Mouse (Mus musculus): Measurements from ENCODE around the gene Prelp.
"Not testable (repeated sequence)": the region's sequence is repeated elsewhere in the genome, so short reads cannot be mapped to it uniquely, and the experiment has no call there.

Prelp gene

DNA sequence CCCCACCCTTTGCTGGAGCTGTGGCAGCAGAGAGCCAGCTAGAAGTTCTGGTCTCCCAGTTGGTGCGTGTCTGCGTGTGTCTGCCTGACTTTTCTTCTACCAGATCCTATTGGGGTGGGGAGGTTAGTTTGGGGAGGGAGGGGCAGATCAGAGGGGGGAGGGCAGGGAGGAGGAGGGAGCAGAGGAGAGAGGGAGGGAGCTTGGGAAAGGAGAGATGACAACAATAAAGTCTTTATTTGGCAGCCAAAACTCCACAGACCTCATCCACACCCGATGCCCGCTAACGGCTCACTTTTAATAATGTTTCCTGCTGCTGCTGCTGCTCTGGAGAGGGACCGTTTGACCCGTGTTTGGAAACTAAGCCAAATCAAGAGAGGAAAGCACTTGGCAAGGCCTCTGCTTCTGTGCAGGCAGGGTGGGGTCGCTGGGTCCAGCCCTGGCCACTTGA lies at the start of gene Prelp:
Prelp (minus strand) TSS at position 111 of the 448 bp plus-strand sequence.
- peak; percentile 42 for DNase-seq

DNA sequence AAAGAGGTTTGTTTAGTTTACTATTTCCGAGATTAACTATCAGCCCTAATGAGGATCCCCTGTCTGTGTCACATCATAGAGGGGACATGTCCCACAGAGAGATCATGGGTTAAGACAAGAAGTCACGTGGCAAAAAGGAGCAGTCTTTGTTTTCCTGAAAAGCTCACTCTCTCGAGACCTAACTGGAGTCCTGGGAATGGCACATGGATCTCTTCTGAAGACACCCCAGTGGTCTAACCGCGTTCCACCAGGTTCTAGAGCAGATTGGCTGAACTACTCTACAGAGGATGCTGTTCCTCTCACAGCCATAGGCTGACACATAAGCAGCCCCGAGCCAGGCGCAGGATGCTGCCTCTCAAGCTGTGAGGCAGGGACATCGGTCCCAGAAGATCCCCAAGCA lies 48.2 kb upstream of the Prelp start:
- DNase-seq = no peak

DNA sequence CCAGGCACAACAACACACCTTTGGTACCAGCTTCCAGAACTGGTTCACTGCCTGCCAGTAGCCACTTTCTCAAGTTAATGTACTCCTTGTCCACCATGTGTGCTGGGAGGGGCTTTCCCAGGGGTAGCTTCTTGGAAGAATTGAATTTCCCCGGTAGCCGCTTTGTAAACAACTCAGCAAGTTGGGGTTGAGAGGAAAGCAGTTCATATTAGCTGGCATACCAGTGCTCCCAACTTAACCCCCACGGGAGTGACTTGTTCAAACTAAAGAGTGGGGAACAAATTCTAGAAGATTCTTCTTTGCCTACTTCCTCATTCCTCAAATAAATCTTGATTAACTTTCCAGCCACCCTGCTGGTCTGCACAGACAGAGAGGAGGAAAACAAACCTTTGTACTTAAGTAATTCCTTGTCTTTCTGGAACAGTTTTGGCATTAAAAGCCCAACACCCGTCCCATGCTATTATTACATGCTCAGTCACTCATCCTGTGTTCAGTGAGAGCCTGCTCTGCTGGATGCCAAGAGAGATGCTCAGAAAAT lies 47.6 kb upstream of the Prelp start:
- no peak for DNase-seq

DNA sequence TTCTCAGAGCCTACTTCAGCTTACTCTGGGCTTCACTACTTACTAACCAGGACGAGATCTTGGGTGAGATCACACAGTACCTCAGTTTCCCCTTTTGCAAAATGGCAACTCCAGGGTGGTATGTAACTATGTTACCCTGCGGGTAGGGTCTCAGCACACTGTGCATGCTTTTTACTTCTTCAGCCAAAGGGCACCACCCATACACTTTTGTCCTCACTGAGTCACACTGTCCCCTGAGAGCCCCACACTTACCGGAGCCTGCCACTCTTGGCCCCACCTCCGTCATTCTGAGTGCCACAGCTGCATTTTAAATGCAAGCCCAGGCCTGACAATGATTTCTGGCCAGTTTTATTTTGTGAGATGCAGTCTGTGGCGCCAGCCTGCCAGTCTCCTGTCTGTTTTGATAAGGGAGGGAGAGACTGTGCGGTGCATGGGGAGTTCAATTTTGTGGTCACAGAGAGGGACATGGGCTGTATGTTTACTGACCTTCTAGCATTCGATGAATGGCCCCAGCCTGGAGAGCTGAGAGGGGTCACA lies 46.3 kb upstream of the Prelp start:
- DNase-seq = no peak

DNA sequence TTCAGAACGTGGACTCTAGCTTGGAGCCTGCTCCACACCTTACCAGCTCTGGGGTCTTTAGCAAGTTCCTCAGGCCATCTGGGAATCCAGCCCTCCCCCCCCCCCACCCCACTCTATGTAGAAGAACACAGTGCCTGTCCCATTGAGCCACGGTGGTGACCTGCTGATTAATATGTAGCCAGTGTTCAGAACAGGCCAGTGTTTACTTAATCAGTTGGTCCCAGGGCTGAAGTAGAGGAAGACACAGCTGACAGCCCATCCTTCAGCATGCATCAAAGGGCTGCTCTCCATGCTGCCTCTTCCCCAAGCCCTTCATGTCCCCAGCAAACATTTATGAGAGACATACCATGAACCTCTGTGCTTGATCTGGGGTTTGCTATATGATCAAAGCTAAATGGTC lies 44.8 kb upstream of the Prelp start:
- DNase-seq = peak; percentile 6

DNA sequence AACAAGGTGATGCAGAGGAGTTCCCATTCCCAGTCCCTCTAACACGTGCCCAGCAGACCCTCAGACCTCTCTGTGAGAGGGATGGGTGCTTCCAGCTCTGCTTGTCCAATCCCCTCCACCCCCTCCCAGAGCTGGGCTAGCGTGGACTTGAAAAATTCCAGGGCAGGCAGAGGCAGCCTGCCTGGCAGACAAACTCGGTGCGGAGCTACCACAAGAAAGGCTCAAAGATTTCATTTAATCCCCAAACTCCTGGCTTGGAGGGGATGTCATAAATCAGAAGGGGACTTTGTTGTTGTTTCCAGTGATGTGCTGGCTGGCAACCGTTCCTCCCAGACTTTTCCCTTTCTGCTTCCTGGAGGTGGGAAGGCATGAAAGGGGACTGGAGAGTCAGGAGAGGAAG lies 44.1 kb upstream of the Prelp start:
- peak; percentile 23 for DNase-seq

DNA sequence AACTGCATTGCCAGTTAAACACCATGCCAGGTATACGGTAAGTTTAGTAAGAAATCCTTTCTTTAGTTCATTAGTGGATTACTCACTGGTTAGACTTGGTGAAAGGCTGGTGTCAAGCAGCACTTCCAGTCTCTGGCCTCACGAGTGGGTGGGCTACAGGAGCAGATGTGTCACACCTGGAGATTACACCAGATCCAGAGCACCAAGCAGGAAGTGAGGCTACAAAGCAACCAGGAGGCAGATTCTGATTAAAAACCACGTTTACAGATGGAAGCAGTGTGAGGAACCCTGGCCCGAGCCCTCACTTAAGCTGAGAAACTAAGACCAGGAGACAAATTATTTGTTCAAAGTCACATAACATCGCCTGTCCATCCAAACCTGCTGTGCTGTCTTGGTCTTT lies 43.5 kb upstream of the Prelp start:
- no peak for DNase-seq

DNA sequence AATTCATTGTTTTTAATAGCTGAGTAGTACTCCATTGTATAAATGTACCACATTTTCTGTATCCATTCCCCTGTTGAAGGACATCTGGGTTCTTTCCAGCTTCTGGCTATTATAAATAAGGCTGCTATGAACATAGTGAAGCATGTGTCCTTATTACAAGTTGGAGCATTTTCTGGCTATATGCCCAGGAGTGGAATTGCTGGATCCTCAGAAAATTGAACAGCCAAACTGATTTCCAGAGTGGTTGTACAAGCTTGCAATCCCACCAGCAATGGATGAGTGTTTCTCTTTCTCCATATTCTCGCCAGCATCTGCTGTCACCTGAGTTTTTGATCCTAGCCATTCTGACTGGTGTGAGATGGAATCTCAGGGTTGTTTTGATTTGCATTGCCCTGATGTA lies 42.4 kb upstream of the Prelp start:
- DNase-seq = not testable (repeated sequence)

DNA sequence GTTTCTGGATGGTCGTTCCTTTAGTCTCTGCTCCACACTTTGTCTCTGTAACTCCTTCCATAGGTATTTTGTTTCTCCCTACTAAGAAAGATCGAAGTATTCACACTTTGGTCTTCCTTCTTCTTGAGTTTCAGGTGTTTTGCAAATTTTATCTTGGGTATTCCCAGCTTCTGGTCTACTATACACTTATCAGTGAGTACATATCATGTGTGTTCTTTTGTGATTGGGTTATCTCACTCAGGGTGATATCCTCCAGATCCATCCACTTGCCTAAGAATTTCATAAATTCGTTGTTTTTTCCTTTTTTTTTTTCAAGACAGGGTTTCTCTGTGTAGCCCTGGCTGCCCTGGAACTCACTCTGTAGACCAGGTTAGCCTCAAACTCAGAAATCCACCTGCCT lies 41.9 kb upstream of the Prelp start:
- not testable (repeated sequence) for DNase-seq

DNA sequence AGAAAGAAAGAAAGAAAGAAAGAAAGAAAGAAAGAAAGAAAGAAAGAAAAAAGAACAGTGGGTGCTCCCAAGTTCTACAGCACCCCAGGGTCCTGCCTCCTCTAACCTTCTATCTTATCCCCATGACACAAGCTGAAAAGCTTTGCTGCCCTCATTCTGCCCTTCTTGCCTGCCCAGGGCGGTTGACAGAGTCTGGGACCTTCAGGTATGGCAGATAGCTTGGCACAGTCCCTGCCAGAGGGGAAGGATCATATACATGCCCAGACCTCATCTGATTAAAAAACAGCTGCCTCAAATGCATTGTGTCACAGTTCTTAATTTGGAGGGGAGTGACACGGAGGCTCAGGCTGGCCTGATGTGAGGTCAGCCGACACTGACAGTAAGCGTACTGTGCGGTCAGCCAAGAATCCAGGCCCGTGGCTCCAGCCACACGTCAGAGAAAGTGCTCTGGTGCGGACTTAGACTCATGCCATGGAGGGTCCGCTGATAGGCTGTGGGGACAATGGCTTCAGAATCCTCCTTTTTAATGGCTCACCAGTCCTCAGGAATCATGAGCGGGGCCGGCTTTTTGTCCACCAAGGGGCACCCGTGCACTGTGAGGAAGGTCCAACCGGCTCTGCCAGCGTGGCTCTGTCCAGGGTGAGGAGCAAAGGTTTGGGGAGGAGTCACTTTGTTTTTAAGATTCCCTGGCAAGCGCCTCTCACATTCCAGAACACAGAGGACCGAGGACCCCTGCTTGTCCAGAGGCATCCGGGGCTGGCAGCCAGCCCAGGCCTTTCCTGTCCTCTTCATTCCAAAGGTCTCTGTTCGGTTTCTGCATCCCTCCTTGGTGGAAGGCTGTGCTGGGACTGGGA lies 40.3 kb upstream of the Prelp start:
- DNase-seq = peak; percentile 87

DNA sequence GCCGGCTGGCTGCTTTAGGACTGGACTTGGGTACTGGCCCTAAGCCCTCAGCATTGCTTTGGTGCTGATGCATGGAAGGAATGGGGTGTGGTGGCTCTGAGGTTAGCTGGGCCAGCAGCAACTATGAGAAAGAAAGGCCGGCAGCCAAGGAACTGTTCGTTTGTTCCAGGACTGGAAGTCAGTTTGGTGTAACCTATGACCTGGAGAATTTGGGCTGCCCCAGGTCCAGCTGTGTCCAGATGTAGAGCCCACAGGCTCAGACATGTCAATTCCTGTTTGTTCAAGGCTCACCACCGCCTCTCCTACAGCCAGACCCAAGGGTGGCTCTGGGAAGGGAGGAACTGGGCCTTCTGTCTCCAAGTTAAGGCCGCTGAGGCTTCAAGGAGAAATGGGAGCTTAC lies 38.3 kb upstream of the Prelp start:
- DNase-seq = peak; percentile 38

DNA sequence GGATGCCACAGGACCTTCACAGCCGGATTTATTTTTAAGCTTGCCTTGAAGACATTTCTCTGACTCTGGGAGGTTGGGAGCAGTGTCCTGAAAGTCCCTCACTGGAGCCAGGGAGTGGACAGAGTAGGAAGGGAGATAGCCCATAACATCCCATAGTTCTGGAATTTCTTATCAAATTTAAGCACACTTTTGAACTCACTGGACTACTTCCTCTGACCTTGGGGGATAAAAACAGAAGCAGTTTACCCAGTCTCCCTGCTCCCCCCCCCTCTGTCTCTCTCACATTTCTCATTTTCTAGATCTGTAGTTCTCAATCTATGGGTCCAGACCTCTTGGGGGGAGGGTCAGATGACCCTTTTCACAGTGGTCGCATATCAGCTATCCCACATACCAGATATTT lies 32.8 kb upstream of the Prelp start:
- DNase-seq = no peak

DNA sequence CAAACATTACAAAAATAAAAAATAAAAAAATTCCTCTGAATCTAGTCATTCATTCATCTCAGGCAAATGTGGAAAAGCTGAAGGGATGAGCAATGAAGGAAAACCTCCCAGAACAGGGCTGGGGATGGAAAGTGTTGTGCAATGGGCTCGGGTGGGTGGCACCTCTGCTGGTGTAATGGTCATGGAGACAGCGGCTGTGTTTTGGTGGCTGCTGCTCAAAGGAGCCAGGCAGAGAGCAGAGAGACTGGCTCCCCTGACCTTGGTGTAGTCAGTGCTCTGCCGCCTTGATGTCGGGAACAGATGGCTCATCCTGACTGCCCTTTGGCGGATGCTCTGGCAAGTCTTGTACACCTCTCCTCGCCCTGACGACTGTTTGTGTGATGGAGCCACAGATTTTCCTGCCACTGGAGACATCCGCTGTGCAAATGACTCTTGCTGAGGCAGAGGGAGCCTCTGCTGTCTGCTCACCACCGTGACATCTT lies 32.1 kb upstream of the Prelp start:
- no peak for DNase-seq

DNA sequence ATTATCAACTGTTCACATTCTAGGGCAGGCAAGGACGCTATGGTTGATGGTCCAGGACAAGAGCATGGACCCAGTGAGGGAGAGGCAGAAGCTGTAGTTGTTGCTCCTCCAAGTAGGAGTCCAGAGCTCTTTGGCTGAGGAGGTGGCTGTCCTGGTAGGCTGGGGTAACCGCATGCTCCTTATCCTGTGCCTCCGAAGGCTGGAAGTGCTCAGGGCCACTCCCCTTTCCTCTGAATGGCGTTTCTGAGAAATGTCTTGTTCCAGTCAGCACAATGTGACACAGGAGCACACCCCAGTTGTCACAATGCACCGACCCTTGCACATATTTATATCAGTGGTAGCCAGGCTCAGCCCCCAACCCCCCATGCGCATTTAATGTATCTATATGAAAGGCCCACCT lies 30.4 kb upstream of the Prelp start:
- DNase-seq = no peak

DNA sequence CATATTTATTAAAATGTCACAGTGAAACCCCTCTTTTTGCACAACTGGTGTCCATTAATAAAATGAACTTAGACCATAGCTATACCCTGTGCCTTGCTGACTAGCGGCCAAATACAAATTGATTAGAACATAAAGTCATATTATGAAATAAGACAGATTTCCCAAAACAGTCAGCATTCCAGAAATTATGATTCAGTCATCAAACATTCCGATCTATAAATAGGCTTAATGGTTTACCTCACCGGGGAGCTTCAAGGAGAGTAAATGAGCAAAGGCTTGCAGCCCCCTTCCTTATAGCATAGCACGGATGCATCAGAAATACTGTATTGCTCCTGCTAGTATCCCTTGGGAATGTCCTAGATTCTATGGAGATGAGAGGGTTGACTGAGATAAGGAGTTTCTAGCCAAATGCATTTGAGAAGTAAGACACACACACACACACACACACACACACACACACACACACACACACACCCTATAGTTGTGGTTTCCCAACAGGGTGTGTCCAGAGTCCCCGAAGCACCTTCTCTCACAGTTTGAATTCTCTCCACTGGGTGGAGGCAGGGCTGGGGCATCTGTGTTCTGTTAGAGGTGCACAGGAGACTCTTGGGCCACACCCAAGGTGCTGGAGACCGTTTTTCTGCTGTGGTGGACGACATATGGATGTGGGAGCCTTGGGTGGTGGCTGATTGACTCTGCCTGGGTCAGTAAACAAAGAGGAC lies 29.0 kb upstream of the Prelp start:
- DNase-seq = no peak

DNA sequence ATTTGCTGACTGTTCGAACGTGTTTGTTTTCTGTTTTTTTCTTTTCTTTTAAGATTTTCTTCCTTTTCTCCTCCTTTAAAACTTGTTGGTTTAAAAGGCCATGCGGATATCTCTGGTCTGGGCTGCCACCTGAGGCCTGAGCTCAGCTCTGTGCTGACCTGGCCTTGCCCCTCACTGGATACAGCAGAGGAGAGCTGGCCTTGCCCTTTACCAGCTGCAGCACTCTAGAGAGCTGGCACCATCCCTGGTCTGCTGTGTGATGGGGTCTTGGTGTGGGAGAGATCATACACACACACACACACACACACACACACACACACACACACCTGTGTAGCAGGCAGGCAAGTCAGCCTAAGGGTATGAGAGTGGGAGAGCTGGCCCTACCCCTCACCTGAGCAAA lies 23.9 kb upstream of the Prelp start:
- DNase-seq = no peak

DNA sequence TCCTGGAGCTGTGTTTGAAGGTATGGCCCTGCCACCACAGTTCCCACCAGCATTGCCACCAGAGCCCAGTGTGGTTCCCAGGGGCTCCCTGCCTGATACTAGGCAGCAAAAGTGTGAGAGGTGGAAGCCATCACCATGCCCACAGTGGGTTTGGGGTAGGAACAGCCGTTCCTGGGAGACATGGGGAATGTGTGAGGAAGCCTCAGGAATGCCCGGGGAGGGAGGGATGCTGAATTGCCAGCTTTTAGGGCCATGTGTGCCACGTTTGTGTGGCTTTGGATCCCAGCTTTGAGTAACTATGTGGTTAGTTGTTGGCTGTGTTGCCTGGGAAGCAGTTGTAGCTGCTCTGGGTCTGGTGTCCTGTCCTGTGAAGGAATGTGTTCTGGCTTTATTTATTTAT lies 20.7 kb upstream of the Prelp start:
- DNase-seq = no peak

DNA sequence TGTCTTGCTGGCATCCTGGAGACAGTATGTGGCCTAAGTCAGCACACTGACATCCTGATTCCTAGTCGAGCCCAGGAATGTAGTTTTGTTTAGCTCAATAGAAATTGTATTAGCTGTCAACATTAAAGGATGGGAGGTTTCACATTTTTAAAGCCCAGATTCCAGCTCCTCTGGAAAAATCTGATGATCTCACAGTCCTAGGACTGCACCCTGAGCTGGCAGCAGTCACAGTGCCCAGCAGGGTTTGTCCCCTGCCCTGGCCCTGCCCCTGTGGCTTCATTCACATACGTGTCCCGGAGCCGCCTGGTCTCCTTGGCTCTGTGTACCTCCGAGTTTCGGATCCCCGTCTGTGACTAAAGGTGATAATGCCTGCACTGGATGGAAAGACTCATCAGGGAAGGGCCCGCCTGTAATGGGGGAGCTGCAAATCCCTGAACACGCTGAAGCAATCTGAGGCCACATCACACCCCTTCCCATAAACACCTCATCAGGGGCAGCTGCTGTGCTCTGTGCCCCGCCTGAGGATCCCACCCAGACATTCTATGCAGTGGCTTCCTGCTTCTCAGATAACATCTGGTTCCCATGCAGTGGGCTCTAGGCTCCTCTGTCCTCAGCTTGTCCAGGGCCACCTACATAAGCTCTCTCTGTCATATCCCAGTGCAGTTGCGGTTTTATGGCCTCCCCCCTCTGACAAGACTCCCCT lies 20.1 kb upstream of the Prelp start:
- no peak for DNase-seq

DNA sequence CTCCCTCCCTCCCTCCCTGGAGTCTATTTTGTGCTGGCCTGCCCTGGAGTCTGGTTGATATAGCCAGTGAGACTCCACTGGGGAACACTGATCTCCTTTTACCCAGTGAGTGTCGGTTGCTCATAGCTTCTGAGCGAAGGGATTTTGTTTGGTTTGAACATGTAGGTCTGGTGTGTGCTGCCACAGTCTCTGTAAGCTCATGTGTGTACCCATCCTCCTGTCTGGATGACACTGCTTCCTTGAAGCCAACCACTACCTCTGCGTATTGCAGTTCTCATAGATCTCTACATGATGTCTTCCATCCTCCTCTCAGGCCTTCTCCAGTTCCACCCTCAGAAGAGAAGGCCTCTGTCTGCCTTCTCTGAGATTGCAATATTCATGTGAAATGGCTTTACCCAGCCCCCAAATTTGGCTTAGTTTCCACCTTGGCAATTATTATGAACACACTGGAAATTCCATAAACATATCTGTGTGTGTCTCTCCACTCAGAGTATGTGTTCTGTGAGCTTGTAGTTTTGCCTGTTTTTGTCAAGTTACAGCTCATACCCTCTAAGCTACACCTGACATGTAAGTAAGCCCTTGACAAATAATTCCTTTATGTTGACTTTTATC lies 19.4 kb upstream of the Prelp start:
- DNase-seq = no peak

DNA sequence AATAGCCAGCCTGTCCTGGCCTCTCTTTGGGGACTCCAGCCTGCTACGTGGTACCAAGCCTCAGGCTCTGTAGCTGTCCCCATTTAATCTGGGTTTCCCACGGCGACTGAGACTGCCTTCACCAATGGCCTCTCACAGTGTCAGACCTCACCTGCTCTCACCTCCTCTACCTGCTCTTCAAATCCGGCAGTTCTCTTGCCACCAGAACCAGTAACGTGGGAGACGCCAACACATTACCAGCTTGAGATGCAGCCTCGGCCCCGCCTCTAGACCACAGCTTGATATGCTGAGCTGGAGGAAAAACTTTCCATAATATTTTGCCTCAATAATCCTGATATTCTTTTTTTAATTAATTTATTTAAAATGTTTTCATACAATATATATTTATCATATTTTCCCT lies 18.5 kb upstream of the Prelp start:
- no peak for DNase-seq

DNA sequence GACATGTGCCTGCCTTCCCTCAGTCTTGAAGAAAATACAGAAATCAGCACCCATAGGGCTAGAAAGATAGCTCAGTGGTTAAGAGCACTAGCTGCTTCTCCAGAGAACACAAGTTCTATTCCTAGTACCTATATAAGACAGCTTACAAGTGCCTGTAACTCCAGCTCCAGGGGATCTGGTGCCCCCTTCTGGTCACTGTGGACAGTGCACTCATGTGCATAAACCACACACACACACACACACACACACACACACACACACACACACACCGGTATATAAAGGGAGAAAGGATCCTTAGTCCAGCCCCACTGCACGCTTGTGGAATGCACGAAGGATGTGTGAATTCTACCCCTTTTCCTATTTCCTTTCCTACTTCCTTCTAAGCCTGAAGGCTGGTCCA lies 15.0 kb upstream of the Prelp start:
- no peak for DNase-seq

DNA sequence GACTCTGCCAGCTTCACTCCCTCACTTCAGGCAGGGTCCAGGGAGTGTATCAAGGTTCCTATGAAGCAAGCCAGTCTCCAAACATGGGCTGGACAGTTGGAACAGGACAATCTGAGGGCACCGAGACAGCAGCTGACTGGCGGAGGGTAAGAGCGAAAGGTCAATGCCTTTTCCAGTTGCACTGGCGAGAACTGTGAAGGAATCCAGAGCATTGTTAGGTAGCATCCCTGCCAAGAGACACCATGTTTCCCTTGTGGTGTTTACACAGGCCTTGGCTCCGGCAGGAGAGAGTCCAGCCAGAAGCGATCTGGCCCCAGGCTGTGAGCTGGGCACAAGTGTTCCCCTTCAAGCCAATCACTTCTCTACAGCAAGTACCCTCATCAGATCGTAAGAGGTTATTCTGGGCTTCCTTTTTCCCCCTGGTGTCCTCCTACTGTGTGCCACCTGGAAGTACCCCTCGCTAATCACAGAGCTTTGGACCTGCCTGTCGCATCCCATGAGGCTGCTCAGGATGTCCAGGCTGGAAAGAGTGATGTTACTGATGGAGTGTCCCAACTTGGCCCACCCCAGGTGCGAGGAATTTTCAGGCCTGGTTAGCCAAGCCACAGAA lies 13.2 kb upstream of the Prelp start:
- DNase-seq = no peak
